Mouse (Mus musculus): ENCODE results near the gene Kng2. TPM values are rescaled to one million over a fixed set of nuclear protein-coding genes. Genes with fewer than 3 reads are reported as not detected.
A peak's percentile ranks its signal among the peaks of the same experiment; 100 is the strongest.
"Not testable (repeated sequence)": the region's sequence is repeated elsewhere in the genome, so short reads cannot be mapped to it uniquely, and the experiment has no call there.

Gene Kng2
- total RNA-seq (2021) = not detected

DNA sequence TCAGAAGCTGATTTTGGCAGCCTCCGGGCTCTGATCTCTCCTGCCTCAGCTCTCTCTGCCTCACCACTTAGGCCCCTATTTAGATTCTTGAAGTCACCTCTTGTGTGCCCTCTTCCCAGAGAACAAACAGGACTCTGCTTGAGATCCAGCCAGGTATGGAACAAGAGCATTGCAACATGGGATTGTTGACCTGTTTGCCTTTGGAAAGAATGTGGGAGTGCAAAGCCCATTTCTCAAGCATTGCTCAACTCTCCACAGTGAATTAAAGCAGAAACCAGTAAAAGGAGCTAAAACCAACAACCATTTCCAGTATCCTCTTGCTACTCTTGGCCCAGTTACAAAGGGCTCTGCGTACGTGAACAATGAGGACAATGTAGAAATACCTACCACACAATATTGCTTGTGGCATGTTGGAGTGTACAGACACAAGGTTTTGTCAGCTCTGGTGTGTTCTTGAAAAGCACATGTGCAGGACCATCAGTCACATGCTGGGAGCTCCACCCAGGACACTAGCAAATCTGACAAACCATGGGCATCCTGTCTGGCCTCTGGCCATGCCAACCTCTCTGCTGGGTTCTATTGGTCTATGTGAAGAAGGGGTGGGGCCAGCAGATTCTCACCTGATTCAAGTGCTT, at the start of gene Kng2:
Gene Kng2 (minus strand): TSS at position 517 of the 635 bp plus-strand sequence.
- intact Hi-C loops (cut with DNase I); DNase-seq (ENCODE audit: extremely low spot score in 1 of 2, low spot score in 2 of 2): not testable (repeated sequence)

DNA sequence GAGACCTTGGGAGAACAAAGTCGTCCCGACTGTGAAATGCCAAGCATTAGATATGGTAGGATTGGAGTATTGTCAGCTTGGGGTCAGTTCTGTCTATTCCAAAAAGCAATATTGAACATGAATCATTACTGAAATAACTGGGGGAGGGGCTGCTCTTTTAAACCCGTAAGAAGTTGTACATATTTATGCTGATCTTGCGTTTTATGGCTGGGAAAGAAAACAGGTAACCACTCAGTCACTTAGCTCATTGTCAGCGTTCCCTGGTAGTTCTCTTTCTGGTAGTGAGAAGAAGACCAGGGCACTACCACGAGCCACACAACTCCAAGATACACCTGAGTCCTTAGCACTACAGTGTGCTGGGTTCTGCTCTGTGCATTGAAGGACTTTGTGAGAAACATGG, 48.2 kb upstream of the Kng2 start:
- intact Hi-C loops (cut with DNase I); DNase-seq (ENCODE audit: extremely low spot score in 1 of 2, low spot score in 2 of 2): not testable (repeated sequence)

DNA sequence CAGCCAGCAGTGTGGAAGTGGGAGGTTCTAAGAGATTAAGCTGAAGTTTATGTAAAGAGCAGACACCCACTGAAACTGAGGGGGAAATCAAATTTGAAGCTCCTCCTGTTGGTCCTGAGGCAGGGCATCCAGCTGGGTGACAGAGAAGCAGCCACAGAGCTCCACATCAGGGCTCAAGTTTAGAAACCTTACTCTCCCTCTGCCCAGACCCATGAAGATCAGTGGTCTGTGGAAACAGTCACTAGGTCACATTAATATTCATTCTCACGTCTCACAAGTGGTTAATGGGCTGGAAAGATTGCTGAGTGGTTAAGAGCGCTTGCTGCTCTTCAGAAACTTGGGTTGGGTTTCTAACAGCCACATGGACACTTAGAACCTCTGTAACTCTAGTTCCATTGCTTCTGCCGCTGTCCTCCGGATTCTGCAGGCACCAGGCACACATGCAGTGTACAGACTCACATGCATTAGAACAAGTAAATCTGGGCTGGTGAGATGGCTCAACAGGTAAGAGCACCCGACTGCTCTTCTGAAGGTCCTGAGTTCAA, 31.6 kb upstream of the Kng2 start:
- DNase-seq (ENCODE audit: extremely low spot score in 1 of 2, low spot score in 2 of 2); intact Hi-C loops (cut with DNase I): not testable (repeated sequence)

DNA sequence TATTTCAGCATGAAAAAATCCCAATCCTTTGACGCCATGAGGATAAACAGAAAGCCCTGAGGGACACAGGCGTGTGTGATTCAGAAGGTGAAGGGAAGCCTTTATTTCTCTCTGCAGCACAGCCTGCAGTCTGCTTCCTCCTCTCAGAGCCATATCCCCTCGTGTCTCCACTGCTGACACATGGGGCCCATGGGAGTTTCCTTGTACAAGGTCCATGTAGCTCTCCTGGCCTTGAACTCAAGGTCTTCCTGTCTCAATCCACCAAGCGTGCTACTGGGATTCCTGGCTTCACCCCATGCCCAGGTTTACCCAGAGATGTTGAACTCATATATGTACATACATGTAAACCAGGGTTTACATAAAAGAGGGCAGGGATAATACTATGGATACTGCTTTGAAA, 30.3 kb upstream of the Kng2 start:
- intact Hi-C loops (cut with DNase I); DNase-seq (ENCODE audit: extremely low spot score in 1 of 2, low spot score in 2 of 2): not testable (repeated sequence)

DNA sequence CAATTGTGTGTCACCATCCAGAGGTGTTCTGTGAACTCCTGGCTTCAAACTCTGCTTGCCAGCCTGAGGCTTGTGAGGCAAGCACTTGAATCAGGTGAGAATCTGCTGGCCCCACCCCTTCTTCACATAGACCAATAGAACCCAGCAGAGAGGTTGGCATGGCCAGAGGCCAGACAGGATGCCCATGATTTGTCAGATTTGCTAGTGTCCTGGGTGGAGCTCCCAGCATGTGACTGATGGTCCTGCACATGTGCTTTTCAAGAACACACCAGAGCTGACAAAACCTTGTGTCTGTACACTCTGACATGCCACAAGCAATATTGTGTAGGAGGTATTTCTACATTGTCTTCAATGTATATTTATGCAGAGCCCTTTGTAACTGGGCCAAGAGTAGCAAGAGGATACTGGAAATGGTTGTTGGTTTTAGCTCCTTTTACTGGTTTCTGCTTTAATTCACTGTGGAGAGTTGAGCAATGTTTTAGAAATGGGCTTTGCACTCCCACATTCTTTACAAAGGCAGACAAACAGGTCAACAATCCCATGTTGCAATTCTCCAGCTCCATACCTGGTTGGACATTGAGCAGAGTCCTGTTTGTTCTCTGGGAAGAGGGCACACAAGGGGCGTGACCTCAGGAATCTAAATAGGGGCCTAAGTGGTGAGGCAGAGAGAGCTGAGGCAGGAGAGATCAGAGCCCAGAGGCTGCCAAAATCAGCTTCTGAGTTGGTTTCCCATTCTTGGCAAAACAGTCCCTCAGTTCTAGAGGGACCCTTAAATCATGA, 28.6 kb upstream of the Kng2 start, which contains the start of gene Kng1:
Gene Kng1 (plus strand): TSS at position 198 of the 780 bp plus-strand sequence.
- DNase-seq (ENCODE audit: extremely low spot score in 1 of 2, low spot score in 2 of 2); intact Hi-C loops (cut with DNase I): not testable (repeated sequence)

GRCm38 (mm10) chr16:23046319-23046718, 17.0 kb upstream of the Kng2 start:
- intact Hi-C loops (cut with DNase I) = loop anchor here (2.0 kb wide), 1 partner anchor 170 kb away; no protein-coding TSS in a partner anchor
- DNase-seq (ENCODE audit: extremely low spot score in 1 of 2, low spot score in 2 of 2) = peak in 1 of 2 experiments; percentile 13

- no peak for DNase-seq (ENCODE audit: extremely low spot score in 1 of 2, low spot score in 2 of 2)
- intact Hi-C loops (cut with DNase I) = no loop called here
These were observed 11.6 kb upstream of the Kng2 start for GRCm38 (mm10) chr16:23040876-23041275.

- no peak for DNase-seq (ENCODE audit: extremely low spot score in 1 of 2, low spot score in 2 of 2)
- intact Hi-C loops (cut with DNase I) = no loop called here
These were observed 10.0 kb upstream of the Kng2 start for GRCm38 (mm10) chr16:23039281-23039680.

DNA sequence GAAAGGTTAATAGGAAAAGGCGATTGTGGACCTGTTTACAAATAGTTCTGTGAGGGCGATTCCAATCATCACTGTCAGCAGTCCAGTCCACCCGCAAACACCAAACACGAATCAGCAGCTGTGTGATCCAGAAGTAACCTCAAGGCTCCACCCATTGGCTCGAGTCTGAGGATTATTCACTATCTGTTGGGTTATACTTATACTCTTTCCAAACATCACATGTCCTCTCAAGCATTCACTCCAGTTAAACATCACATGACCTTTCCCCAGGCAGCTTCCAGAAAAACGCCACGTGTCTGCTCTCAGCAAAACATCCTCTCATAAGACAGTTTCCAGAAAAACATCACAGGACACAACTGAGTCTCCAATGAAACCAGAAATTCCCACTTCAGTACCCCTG, 8.5 kb upstream of the Kng2 start:
- no peak for DNase-seq (ENCODE audit: extremely low spot score in 1 of 2, low spot score in 2 of 2)
- intact Hi-C loops (cut with DNase I) = no loop called here

- no peak for DNase-seq (ENCODE audit: extremely low spot score in 1 of 2, low spot score in 2 of 2)
- intact Hi-C loops (cut with DNase I) = no loop called here
These were observed 4.4 kb upstream of the Kng2 start for GRCm38 (mm10) chr16:23033673-23034072.

DNA sequence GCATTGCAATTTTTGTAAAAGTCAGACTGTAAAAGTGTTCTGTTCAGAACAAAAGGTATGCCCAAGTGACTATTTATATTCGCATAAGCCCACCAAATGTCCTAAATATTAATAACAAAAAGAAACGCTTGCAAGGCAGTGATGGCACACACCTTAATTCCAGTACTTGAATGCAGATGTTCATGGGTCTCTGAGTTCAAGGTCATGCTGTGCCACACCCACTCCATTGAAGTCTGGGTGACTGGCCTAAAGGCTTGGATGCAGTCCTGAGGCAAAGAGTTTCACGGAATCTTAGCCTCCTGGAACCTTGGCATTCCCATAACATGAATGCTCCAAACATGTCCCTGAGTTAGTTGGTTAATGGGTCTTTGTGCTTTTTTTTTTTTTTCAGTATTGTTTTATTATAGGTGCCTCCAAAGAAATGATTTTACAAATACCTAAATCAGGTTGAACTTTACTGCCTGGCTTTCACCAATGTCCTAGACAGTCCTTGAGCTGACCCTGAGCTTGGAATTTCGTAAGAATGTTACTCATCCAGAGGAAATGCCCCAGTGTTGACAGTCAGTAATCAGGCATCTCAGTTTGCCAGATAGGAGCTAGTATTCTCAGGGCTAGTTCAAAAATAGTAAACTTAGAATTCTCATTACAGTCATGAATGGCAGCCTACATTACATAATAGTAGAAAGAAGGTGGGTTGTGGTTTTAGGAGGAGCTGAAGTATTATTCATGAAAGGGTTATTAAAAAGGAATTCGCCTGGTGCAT, 1.6 kb upstream of the Kng2 start:
- intact Hi-C loops (cut with DNase I) = no loop called here

GRCm38 (mm10) chr16:23027341-23027740, 1.9 kb downstream of the Kng2 start:
- intact Hi-C loops (cut with DNase I) = not testable (repeated sequence)

More for the DNA sequence above, 1.6 kb upstream of the Kng2 start:
- DNase-seq (ENCODE audit: extremely low spot score in 1 of 2, low spot score in 2 of 2) = no peak

GRCm38 (mm10) chr16:23026582-23026981, 2.7 kb downstream of the Kng2 start:
- intact Hi-C loops (cut with DNase I) = no loop called here
- no peak for DNase-seq (ENCODE audit: extremely low spot score in 1 of 2, low spot score in 2 of 2)

More at GRCm38 (mm10) chr16:23027341-23027740, 1.9 kb downstream of the Kng2 start:
- DNase-seq (ENCODE audit: extremely low spot score in 1 of 2, low spot score in 2 of 2) = not testable (repeated sequence)

DNA sequence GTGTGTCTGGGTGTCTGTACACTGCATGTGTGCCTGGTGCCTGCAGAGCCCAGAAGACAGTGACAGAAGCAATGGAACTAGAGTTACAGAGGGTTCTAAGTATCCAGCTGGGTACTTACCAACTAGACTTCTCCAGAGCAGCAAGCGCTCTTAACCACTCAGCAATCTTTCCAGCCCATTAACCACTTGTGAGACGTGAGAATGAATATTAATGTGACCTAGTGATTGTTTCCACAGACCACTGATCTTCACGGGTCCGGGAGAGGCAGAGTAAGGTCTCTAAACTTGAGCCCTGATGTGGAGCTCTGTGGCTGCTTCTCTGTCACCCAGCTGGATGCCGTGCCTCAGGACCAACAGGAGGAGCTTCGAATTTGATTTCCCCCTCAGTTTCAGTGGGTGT, 4.2 kb downstream of the Kng2 start:
- DNase-seq (ENCODE audit: extremely low spot score in 1 of 2, low spot score in 2 of 2) = no peak
- intact Hi-C loops (cut with DNase I) = no loop called here

GRCm38 (mm10) chr16:23020571-23020970, 8.7 kb downstream of the Kng2 start:
- intact Hi-C loops (cut with DNase I) = not testable (repeated sequence)

DNA sequence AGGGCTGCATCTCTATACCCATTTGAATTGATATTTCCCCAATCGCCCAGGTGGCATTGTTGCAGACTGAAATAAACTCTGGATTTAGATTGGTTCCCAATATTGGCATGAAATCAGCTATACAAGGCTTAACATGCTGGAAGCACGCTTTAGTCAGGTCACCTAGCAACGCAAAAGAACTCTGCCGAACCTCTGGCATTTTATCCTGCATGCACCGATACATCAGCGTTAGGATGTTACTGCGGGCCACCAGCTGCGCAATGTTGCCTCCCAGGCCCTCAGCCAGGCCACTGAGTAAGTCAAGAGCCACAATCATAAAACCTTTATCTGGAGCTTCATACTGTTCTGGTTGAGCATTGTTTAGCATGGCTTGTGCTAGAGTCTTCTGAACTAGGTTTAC, 14.6 kb downstream of the Kng2 start:
- intact Hi-C loops (cut with DNase I); DNase-seq (ENCODE audit: extremely low spot score in 1 of 2, low spot score in 2 of 2): not testable (repeated sequence)

More at GRCm38 (mm10) chr16:23020571-23020970, 8.7 kb downstream of the Kng2 start:
- not testable (repeated sequence) for DNase-seq (ENCODE audit: extremely low spot score in 1 of 2, low spot score in 2 of 2)

- intact Hi-C loops (cut with DNase I); DNase-seq (ENCODE audit: extremely low spot score in 1 of 2, low spot score in 2 of 2): not testable (repeated sequence)
These were observed 15.5 kb downstream of the Kng2 start for GRCm38 (mm10) chr16:23013786-23014185.

DNA sequence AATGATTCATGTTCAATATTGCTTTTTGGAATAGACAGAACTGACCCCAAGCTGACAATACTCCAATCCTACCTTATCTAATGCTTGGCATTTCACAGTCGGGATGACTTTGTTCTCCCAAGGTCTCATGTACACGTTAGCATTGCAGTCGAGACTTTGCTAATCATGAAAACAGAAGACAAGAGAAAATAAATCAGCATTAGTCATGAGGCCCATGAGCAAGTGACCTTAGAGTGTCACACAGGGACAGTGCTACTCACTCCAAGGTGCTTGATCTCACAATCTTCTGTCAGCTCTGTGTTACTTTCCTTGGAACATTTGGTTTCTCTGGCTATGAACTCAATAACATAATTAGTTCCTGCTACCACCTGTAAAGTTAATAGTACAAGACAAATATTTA, 32.3 kb downstream of the Kng2 start:
- DNase-seq (ENCODE audit: extremely low spot score in 1 of 2, low spot score in 2 of 2); intact Hi-C loops (cut with DNase I): not testable (repeated sequence)
